Mouse (Mus musculus): ENCODE results near the gene Rrp9. TPM values are rescaled to one million over a fixed set of nuclear protein-coding genes. Genes with fewer than 3 reads are reported as not detected.
A peak's percentile ranks its signal among the peaks of the same experiment; 100 is the strongest.

The Rrp9 gene
- 52.3 and 56.0 TPM in 2 replicates for polyA plus RNA-seq (2016; fragmentation: Nextera tagmentation; extraction: Ambion mirVana)

- ATAC-seq (ENCODE audit: low FRiP score) = no peak
- H3K36me3 ChIP-seq (replicated peaks) = peaks cover 7% of the 10 kb centered on the region
- H3K9me3 ChIP-seq = no peaks in the 10 kb centered on the region
- no peak within 1 kb of the TSS for H3K27ac ChIP-seq
- peak within 1 kb of the TSS; percentile 45; the same call in 1 of the 2 replicates for H3K9ac ChIP-seq
- peak within 1 kb of the TSS; percentile 31 for H3K4me2 ChIP-seq
- H3K4me1 ChIP-seq = peaks cover 42% of the 10 kb centered on the region
- WGBS = 88% methylated on average over 10 of the region's 10 CpGs
- H3K27me3 ChIP-seq = peaks cover 14% of the 10 kb centered on the region; the same call in 1 of the 2 replicates
- peak within 1 kb of the TSS; percentile 73; the same call in 1 of the 2 replicates for H3K4me3 ChIP-seq (replicated peaks)
These were observed at the start of gene Rrp9 for GRCm38 (mm10) chr9:106475663-106476001. Gene Rrp9, plus strand, starts transcription at chr9:106475963.

DNA sequence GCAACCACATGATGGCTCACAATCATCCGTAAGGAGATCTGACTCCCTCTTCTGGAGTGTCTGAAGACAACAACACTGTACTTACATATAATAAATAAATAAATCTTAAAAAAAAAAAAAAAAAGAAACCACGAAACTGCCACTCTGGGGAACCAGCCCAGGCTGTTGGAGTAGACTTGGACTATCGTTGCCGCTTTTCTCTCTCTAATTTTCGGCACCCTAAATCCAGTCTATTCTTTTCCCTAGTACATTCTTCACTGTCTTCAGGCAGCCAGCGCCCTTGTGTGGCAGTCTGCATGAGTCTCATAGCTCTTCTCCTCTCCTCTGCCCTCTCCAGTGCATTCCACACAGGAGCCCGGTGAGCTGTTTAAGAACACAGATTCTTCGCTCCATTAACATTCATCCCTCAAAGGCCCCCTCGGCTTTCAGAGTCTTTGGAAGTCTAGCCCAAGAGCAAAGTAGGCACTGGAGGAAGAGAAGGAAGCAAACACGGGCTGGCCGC is 47.0 kb upstream of the Rrp9 start:
- ATAC-seq (ENCODE audit: low FRiP score) = peak; percentile 66
- Histone ChIP-seq H3K4me2 (peak overlapping the region; percentile 63), H3K9me3 (no peaks in the 10 kb centered on the region), H3K36me3 (replicated peaks) (peaks cover 32% of the 10 kb centered on the region), H3K4me3 (replicated peaks) (peak overlapping the region; percentile 70), H3K4me1 (peaks cover 13% of the 10 kb centered on the region), H3K9ac (peak overlapping the region; percentile 69), H3K27ac (peak overlapping the region; percentile 97), H3K27me3 (no peaks in the 10 kb centered on the region)
- WGBS = 20% methylated on average over 11 of the region's 11 CpGs

- peak; percentile 92 for ATAC-seq (ENCODE audit: low FRiP score)
- peak within 1 kb of the TSS; percentile 98 for H3K9ac ChIP-seq
- WGBS = under 1% methylated on average over 53 of the region's 55 CpGs
- H3K36me3 ChIP-seq (replicated peaks) = peaks cover 39% of the 10 kb centered on the region
- H3K27ac ChIP-seq = peak within 1 kb of the TSS; percentile 97
- H3K27me3 ChIP-seq = no peaks in the 10 kb centered on the region
- peak within 1 kb of the TSS; percentile 63 for H3K4me2 ChIP-seq
- peak within 1 kb of the TSS; percentile 70 for H3K4me3 ChIP-seq (replicated peaks)
- H3K4me1 ChIP-seq = peaks cover 13% of the 10 kb centered on the region
- H3K9me3 ChIP-seq = no peaks in the 10 kb centered on the region
These were observed 46.3 kb upstream of the Rrp9 start, which contains the start of gene Rpl29 for GRCm38 (mm10) chr9:106429221-106430014. Gene Rpl29, plus strand, starts transcription at chr9:106429454.

DNA sequence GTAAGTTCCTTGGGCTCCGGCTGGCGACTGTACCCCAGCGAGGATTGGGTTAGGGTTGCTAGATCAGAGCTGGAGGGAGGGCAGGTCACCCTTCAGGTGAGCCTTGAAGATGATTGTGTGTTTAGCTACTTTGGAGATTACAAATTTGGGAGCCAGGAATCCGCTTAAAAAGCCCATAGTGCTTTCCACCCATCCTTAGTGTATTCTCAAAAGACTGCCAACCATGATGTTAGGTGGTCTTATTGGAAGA is 45.8 kb upstream of the Rrp9 start:
- Histone ChIP-seq H3K27ac (peak overlapping the region; percentile 97), H3K9me3 (no peaks in the 10 kb centered on the region), H3K4me3 (replicated peaks) (peak overlapping the region; percentile 70), H3K4me1 (peaks cover 13% of the 10 kb centered on the region), H3K9ac (peak overlapping the region; percentile 98), H3K36me3 (replicated peaks) (peaks cover 43% of the 10 kb centered on the region), H3K4me2 (peak overlapping the region; percentile 63), H3K27me3 (no peaks in the 10 kb centered on the region)
- no peak for ATAC-seq (ENCODE audit: low FRiP score)
- WGBS = 4% methylated on average over 4 of the region's 4 CpGs

- Histone ChIP-seq H3K9me3 (no peaks in the 10 kb centered on the region), H3K27me3 (no peaks in the 10 kb centered on the region), H3K36me3 (replicated peaks) (peaks cover 47% of the 10 kb centered on the region), H3K4me2 (no peak overlapping the region), H3K4me1 (peaks cover 30% of the 10 kb centered on the region), H3K4me3 (replicated peaks) (no peak overlapping the region), H3K27ac (no peak overlapping the region), H3K9ac (0 out of 2 replicates have a peak overlapping the region, but pooled peaks have one; percentile 12)
- 78% methylated on average over 7 of the region's 7 CpGs for WGBS
- ATAC-seq (ENCODE audit: low FRiP score) = no peak
These were observed 42.4 kb upstream of the Rrp9 start for GRCm38 (mm10) chr9:106433389-106433788.

DNA sequence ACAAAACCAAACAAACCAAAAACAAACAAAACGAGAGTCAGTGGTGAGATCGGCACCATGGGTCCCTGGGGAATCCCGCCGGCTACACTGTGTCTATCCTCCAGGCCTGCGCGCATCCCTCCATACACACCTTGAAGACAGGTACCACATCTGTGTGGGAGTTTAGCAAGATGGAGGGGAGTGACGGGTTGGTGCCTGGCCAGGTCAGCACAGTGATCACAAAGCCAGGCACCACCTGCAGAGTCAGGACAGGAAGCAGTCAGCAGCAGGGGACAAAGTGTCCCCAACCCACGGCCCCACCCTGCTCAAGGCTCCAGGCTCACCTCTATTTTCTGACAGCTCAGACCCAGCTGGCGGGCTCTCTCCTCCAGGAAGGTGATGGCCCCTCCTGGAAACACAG is 39.2 kb upstream of the Rrp9 start:
- Histone ChIP-seq H3K9me3 (no peaks in the 10 kb centered on the region), H3K4me3 (replicated peaks) (no peak overlapping the region), H3K36me3 (replicated peaks) (peaks cover 36% of the 10 kb centered on the region), H3K27ac (no peak overlapping the region), H3K4me2 (no peak overlapping the region), H3K9ac (no peak overlapping the region), H3K4me1 (peaks cover 26% of the 10 kb centered on the region), H3K27me3 (no peaks in the 10 kb centered on the region)
- 86% methylated on average over 9 of the region's 9 CpGs for WGBS
- ATAC-seq (ENCODE audit: low FRiP score) = no peak

GRCm38 (mm10) chr9:106442680-106443079 is 33.1 kb upstream of the Rrp9 start:
- H3K27ac ChIP-seq = no peak overlapping the region
- no peak overlapping the region for H3K4me2 ChIP-seq
- H3K9ac ChIP-seq = no peak overlapping the region
- WGBS = 76% methylated on average over 5 of the region's 5 CpGs
- no peaks in the 10 kb centered on the region for H3K9me3 ChIP-seq
- no peaks in the 10 kb centered on the region for H3K36me3 ChIP-seq (replicated peaks)
- H3K4me3 ChIP-seq (replicated peaks) = no peak overlapping the region
- no peak for ATAC-seq (ENCODE audit: low FRiP score)
- H3K27me3 ChIP-seq = no peaks in the 10 kb centered on the region
- H3K4me1 ChIP-seq = peaks cover 30% of the 10 kb centered on the region

GRCm38 (mm10) chr9:106444836-106445235 is 30.9 kb upstream of the Rrp9 start:
- Histone ChIP-seq H3K4me1 (peaks cover 34% of the 10 kb centered on the region), H3K27ac (no peak overlapping the region), H3K4me2 (no peak overlapping the region), H3K9me3 (no peaks in the 10 kb centered on the region), H3K36me3 (replicated peaks) (no peaks in the 10 kb centered on the region), H3K27me3 (no peaks in the 10 kb centered on the region), H3K9ac (no peak overlapping the region), H3K4me3 (replicated peaks) (no peak overlapping the region)
- no peak for ATAC-seq (ENCODE audit: low FRiP score)
- WGBS = 80% methylated on average over 4 of the region's 4 CpGs

GRCm38 (mm10) chr9:106447348-106447747 is 28.4 kb upstream of the Rrp9 start, which contains the start of the genes Abhd14b and Abhd14a:
Gene Abhd14b, plus strand, starts transcription at chr9:106447459.
Gene Abhd14a, minus strand, starts transcription at chr9:106447678.
- Histone ChIP-seq H3K27ac (peak within 1 kb of the TSS; percentile 65), H3K4me1 (peaks cover 56% of the 10 kb centered on the region), H3K9me3 (no peaks in the 10 kb centered on the region), H3K9ac (peak within 1 kb of the TSS; percentile 64), H3K27me3 (no peaks in the 10 kb centered on the region), H3K4me3 (replicated peaks) (peak within 1 kb of the TSS; percentile 49), H3K4me2 (peak within 1 kb of the TSS; percentile 74), H3K36me3 (replicated peaks) (no peaks in the 10 kb centered on the region)
- WGBS = under 1% methylated on average over 24 of the region's 24 CpGs
- peak; percentile 85 for ATAC-seq (ENCODE audit: low FRiP score)

DNA sequence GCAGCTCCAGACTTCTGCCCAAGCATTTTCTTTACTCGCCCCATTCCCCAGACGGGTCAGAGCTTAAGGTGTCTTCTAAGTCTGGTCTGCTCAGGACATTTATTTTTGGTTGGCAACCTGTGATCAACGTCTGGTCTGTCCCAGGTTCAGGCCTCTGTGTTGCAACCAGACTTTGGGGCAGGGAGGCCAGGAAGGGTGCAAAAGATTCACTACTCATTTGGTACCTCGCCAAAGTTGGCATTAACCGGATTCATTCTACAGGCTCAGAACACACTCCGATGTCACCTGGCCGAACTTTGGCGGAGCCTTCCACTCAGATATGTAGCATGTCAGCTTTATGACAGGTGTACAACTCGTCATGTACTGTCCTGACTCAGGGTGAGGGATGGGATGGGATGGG is 27.8 kb upstream of the Rrp9 start:
- peaks cover 62% of the 10 kb centered on the region for H3K4me1 ChIP-seq
- H3K9ac ChIP-seq = peak overlapping the region; percentile 64; the same call in 1 of the 2 replicates
- peak overlapping the region; percentile 49 for H3K4me3 ChIP-seq (replicated peaks)
- H3K4me2 ChIP-seq = peak overlapping the region; percentile 74
- 42% methylated on average over 9 of the region's 9 CpGs for WGBS
- peak overlapping the region; percentile 63 for H3K27ac ChIP-seq
- no peaks in the 10 kb centered on the region for H3K9me3 ChIP-seq
- H3K27me3 ChIP-seq = no peaks in the 10 kb centered on the region
- ATAC-seq (ENCODE audit: low FRiP score) = 0 out of 2 replicates have a peak, but pooled peaks have one; percentile 0
- no peaks in the 10 kb centered on the region for H3K36me3 ChIP-seq (replicated peaks)

GRCm38 (mm10) chr9:106448498-106449031 is 27.2 kb upstream of the Rrp9 start:
- ATAC-seq (ENCODE audit: low FRiP score) = peak; percentile 39
- H3K27ac ChIP-seq = peak overlapping the region; percentile 65; the same call in 1 of the 2 replicates
- peaks cover 66% of the 10 kb centered on the region for H3K4me1 ChIP-seq
- H3K9me3 ChIP-seq = no peaks in the 10 kb centered on the region
- H3K4me3 ChIP-seq (replicated peaks) = peak overlapping the region; percentile 38
- no peaks in the 10 kb centered on the region for H3K27me3 ChIP-seq
- H3K4me2 ChIP-seq = peak overlapping the region; percentile 68
- H3K36me3 ChIP-seq (replicated peaks) = no peaks in the 10 kb centered on the region
- WGBS = under 1% methylated on average over 23 of the region's 23 CpGs
- H3K9ac ChIP-seq = peak overlapping the region; percentile 56; the same call in 1 of the 2 replicates

DNA sequence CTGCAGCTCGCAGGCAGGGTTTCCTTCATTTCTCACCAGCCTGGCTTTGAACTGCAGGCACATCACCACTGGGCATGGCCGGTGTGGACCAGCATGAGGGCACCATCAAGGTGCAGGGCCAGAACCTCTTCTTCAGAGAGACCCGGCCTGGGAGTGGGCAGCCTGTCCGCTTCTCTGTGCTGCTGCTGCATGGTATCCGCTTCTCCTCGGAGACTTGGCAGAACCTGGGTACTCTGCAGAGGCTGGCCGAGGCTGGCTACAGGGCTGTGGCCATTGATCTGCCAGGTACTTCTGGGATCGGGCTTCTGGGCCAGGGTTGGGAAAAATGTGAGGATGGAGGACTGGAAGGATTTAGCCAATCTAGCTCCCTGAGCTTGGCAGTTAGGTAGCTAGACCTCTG is 25.8 kb upstream of the Rrp9 start:
- 88% methylated on average over 8 of the region's 8 CpGs for WGBS
- H3K27ac ChIP-seq = no peak overlapping the region
- no peaks in the 10 kb centered on the region for H3K27me3 ChIP-seq
- H3K4me1 ChIP-seq = peaks cover 68% of the 10 kb centered on the region
- no peak overlapping the region for H3K4me3 ChIP-seq (replicated peaks)
- no peak overlapping the region for H3K9ac ChIP-seq
- H3K9me3 ChIP-seq = no peaks in the 10 kb centered on the region
- H3K36me3 ChIP-seq (replicated peaks) = no peaks in the 10 kb centered on the region
- no peak overlapping the region for H3K4me2 ChIP-seq
- ATAC-seq (ENCODE audit: low FRiP score) = no peak
